Mouse (Mus musculus) myocyte (in vitro differentiated cells): ENCODE measurements at regions not wholly inside any gene's neighbourhood (a gene's known extent, or its start where the extent isn't known, plus 50 kb on each side); places are given as distances from the start of the nearest gene placed in this dataset.

Experiments used
- CEBPB ChIP-seq: IDR thresholded peaks from 2 replicates; pipeline ENCODE4 v1.6.1; 2011; ENCODE audit warnings: mild to moderate bottlenecking, moderate library complexity; ENCODE audit not compliant: poor library complexity, insufficient read depth, severe bottlenecking
- MAX ChIP-seq: IDR thresholded peaks from one replicate; pipeline ENCODE4 v1.6.1; 2011; ENCODE audit warnings: low read depth, mild to moderate bottlenecking, control low read depth
- POLR2A ChIP-seq: IDR thresholded peaks from one replicate; pipeline ENCODE4 v1.6.1; 2011; ENCODE audit warnings: low read depth, mild to moderate bottlenecking, control low read depth, moderate library complexity; ENCODE audit not compliant: insufficient read length
- POLR2AphosphoS2 ChIP-seq: IDR thresholded peaks from one replicate; pipeline ENCODE4 v1.6.1; 2011; ENCODE audit warnings: low read depth, control low read depth; ENCODE audit not compliant: insufficient read length
- REST ChIP-seq: IDR thresholded peaks from one replicate; pipeline ENCODE4 v1.6.1; 2011; ENCODE audit warnings: mild to moderate bottlenecking, control low read depth, moderate library complexity; ENCODE audit not compliant: insufficient read depth, insufficient read length
- TCF12 ChIP-seq: IDR thresholded peaks from one replicate; pipeline ENCODE4 v1.6.1; 2011; ENCODE audit warnings: mild to moderate bottlenecking, control low read depth; ENCODE audit not compliant: poor library complexity, insufficient read depth, severe bottlenecking
- TCF3 ChIP-seq: IDR thresholded peaks from one replicate; pipeline ENCODE4 v1.6.1; 2011; ENCODE audit warnings: low read depth, control low read depth; ENCODE audit not compliant: insufficient read length
- USF1 ChIP-seq: IDR thresholded peaks from one replicate; pipeline ENCODE4 v1.6.1; 2011; ENCODE audit warnings: low read depth, mild to moderate bottlenecking, control low read depth, moderate library complexity

- no peak for TF ChIP-seq CEBPB
- TF ChIP-seq TCF12, result no peak
- no peak for TF ChIP-seq POLR2A
- TF ChIP-seq POLR2AphosphoS2, result no peak
- no peak for TF ChIP-seq USF1
- no peak for TF ChIP-seq MAX
- no peak for TF ChIP-seq TCF3
- no peak for TF ChIP-seq REST
Measured at GRCm38 (mm10) chr2:72773401-72773800, 206.8 kb downstream of the Sp3 start.
